Mouse (Mus musculus) lung, postnatal 25 days (tissue): ENCODE data around the gene Gm20917.
"Not testable (repeated sequence)": the region's sequence is repeated elsewhere in the genome, so short reads cannot be mapped to it uniquely, and the experiment has no call there.

Experiments used
- DNase-seq: peaks from one replicate; pipeline ENCODE4 v3.0.0; 2022; ENCODE audit warnings: low spot score

Gene Gm20917

GRCm38 (mm10) chrY:79151022-79151421 lies at the start of gene Gm20917:
Gm20917 (minus strand) TSS chrY:79151122.
- DNase-seq, result not testable (repeated sequence)
